ENCODE assay signal across 21 mouse cellular contexts in the genomic region with DNA sequence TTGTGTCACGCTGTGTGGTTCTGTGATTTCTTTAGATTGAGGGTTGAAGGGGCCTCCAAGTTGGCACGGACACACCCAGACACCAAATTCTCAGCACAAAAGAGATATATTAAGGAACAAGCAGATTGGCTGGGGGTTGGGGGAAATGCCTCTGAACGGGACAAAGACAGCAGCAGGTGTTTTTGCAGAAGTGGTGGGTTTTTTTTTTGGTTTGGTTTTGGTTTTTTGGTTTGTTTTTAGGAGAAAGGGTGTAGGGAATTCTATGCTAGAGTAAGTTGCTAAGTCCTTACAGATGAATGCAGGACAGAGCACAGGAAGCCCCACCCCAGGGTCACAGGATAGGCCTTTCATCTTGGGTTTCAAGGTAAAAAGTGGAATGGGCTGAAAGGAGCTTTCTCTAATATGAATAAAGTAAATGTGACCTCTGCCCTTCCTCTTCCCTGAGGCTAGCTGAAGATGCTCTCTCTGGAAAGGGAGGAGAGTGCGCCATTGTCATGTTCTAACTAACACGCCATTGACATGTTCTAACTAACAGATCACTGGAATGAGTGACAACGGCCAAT. TPM values are rescaled to one million over a fixed set of nuclear protein-coding genes. Genes with fewer than 3 reads are reported as not detected.
"Had no signal": no experiment of that assay in that cellular context is flagged by ENCODE, and none has a peak within 500 bp of the region (broad histone marks: within the 10 kb centered on the region; RNA-seq: fewer than 3 reads in every experiment).

No protein-coding gene starts in this region.

- H3K4me2 ChIP-seq: limb, embryonic 12.5 days; liver, embryonic 13.5 days; lung, embryonic 15.5 days; midbrain, embryonic 13.5 days; neural tube, embryonic 15.5 days; stomach, embryonic 15.5 days had no signal

- H3K27ac ChIP-seq: limb, embryonic 12.5 days; liver, embryonic 13.5 days; lung, embryonic 15.5 days; macrophage; midbrain, embryonic 13.5 days; neural tube, embryonic 15.5 days; stomach, embryonic 15.5 days had no signal

- DNase-seq: kidney, adult 8-10 months; kidney, postnatal 25 days; liver; liver, embryonic 13.5 days; liver, postnatal 0 days; lung, postnatal 14 days; right cerebral cortex, adult 18-20 months; right cerebral cortex, postnatal 25 days; thymus, adult 2 months; thymus, postnatal 4 days had no signal

- ATAC-seq: liver, postnatal 0 days; midbrain, embryonic 13.5 days had no signal

- H3K4me3 ChIP-seq: limb, embryonic 12.5 days; liver, embryonic 13.5 days; lung, embryonic 15.5 days; megakaryocyte, embryonic 14.5 days; midbrain, embryonic 13.5 days; myocyte; neural tube, embryonic 15.5 days; stomach, embryonic 15.5 days had no signal

- H3K4me1 ChIP-seq: limb, embryonic 12.5 days; liver, embryonic 13.5 days; lung, embryonic 15.5 days; megakaryocyte, embryonic 14.5 days; midbrain, embryonic 13.5 days; neural tube, embryonic 15.5 days; stomach, embryonic 15.5 days had no signal

- H3K9ac ChIP-seq: limb, embryonic 12.5 days; liver, embryonic 13.5 days; liver, postnatal 0 days; lung, embryonic 15.5 days; midbrain, embryonic 13.5 days; neural tube, embryonic 15.5 days; stomach, embryonic 15.5 days had no signal

- H3K27me3 ChIP-seq: limb, embryonic 12.5 days; liver, embryonic 13.5 days; lung, embryonic 15.5 days; megakaryocyte, embryonic 14.5 days; midbrain, embryonic 13.5 days; neural tube, embryonic 15.5 days; stomach, embryonic 15.5 days had no signal

- H3K9me3 ChIP-seq: limb, embryonic 12.5 days; liver, embryonic 13.5 days; lung, embryonic 15.5 days; midbrain, embryonic 13.5 days; neural tube, embryonic 15.5 days; stomach, embryonic 15.5 days had no signal

- H3K36me3 ChIP-seq: limb, embryonic 12.5 days; liver, embryonic 13.5 days; lung, embryonic 15.5 days; midbrain, embryonic 13.5 days; neural tube, embryonic 15.5 days; stomach, embryonic 15.5 days had no signal

RNA-seq across cellular contexts. Expression of a gene that starts 31.7 kb away (rescaled TPM):
- polyA plus RNA-seq: limb, embryonic 12.5 days; midbrain, embryonic 13.5 days; myocyte; testis, adult 2 months had no signal

RNA-seq across cellular contexts. Expression of a gene that starts 53.6 kb away (rescaled TPM):
- polyA plus RNA-seq: kidney, embryonic 16.5 days; limb, embryonic 12.5 days; liver, embryonic 13.5 days; lung, embryonic 15.5 days; midbrain, embryonic 13.5 days; myocyte; neural tube, embryonic 11.5 days; neural tube, embryonic 15.5 days; stomach, embryonic 15.5 days had no signal
